Mouse (Mus musculus) forebrain, embryonic 11.5 days (tissue): ENCODE measurements around the gene P2ry6. TPM values are rescaled to one million over a fixed set of nuclear protein-coding genes. Genes with fewer than 3 reads are reported as not detected.

ENCODE experiments used
- ATAC-seq: fragments of 200-750 bp; cut with Nextera tagmentation; replicated peaks from 2 replicates; pipeline ENCODE4 v1.8.0; 2017; ENCODE audit warnings: moderate TSS enrichment; ENCODE audit not compliant: low FRiP score
- DNase-seq: peaks from one replicate; pipeline ENCODE4 v3.0.0-alpha.2; 2017; ENCODE audit warnings: low spot score
- H3K27ac ChIP-seq: fragments of 300-500 bp; sonication (generic); 2 replicates; pipeline ENCODE4 v1.5.1; 2014; ENCODE audit warnings: low read depth, low read length
- H3K27me3 ChIP-seq: fragments of 300-500 bp; sonication (generic); 2 replicates; pipeline ENCODE4 v1.6.1; 2014; ENCODE audit warnings: mild to moderate bottlenecking, low read length, mixed read lengths; ENCODE audit not compliant: control insufficient read depth, insufficient read depth
- H3K36me3 ChIP-seq: fragments of 300-500 bp; sonication (generic); 2 replicates; pipeline ENCODE4 v1.6.1; 2014; ENCODE audit warnings: mild to moderate bottlenecking, low read length, moderate library complexity, mixed read lengths; ENCODE audit not compliant: control insufficient read depth, insufficient read depth
- H3K4me1 ChIP-seq: fragments of 300-500 bp; sonication (generic); replicated peaks from 2 replicates; pipeline ENCODE4 v1.6.1; 2014; ENCODE audit warnings: low read length, mixed read lengths; ENCODE audit not compliant: control insufficient read depth, insufficient read depth
- H3K4me2 ChIP-seq: fragments of 300-500 bp; sonication (generic); 2 replicates; pipeline ENCODE4 v1.6.1; 2014; ENCODE audit warnings: low read depth, mild to moderate bottlenecking, low read length, moderate library complexity, mixed read lengths; ENCODE audit not compliant: severe bottlenecking
- H3K4me3 ChIP-seq: fragments of 300-500 bp; sonication (generic); 2 replicates; pipeline ENCODE4 v1.5.1; 2014; ENCODE audit warnings: low read depth, low read length
- H3K9ac ChIP-seq: fragments of 300-500 bp; sonication (generic); 2 replicates; pipeline ENCODE4 v1.6.1; 2014; ENCODE audit warnings: low read length
- H3K9me3 ChIP-seq: fragments of 300-500 bp; sonication (generic); 2 replicates; pipeline ENCODE4 v1.6.1; 2016; ENCODE audit warnings: low read length, mixed read lengths; ENCODE audit not compliant: control insufficient read depth
- WGBS: fragments of 180-500 bp; shearing (Covaris S2); extraction: QIAGEN DNeasy Blood & Tissue Kit; methylation state at CpG from one replicate; pipeline ENCODE4 v1.1.7; 2014; 5-methylcytosine and 5-hydroxymethylcytosine counted together
- polyA plus RNA-seq: library from polyadenylated mRNA; unstranded; fragments of >200 nt; fragmentation: Nextera tagmentation; extraction: Ambion mirVana; gene quantifications from 2 replicates; pipeline ENCODE4 v1.2.1, GENCODE M21; 2014

Gene P2ry6
- polyA plus RNA-seq, 1 experiment from 2014 or later, result 1.9 TPM

GRCm38 (mm10) chr7:100942789-100943615 is 31.4 kb downstream of the P2ry6 start:
- Histone ChIP-seq H3K4me3 (no peak overlapping the region), H3K27ac (no peak overlapping the region), H3K9me3 (no peaks in the 10 kb centered on the region), H3K9ac (no peak overlapping the region), H3K4me2 (no peak overlapping the region), H3K36me3 (no peaks in the 10 kb centered on the region), H3K27me3 (no peaks in the 10 kb centered on the region), H3K4me1 (no peaks in the 10 kb centered on the region; the same call in 1 of the 2 replicates)
- peak; percentile 84 for DNase-seq
- peak; percentile 49; the same call in 1 of the 2 replicates for ATAC-seq
- 62% methylated on average over 12 of the region's 12 CpGs for WGBS

- Histone ChIP-seq H3K4me1 (no peaks in the 10 kb centered on the region), H3K36me3 (no peaks in the 10 kb centered on the region), H3K9me3 (no peaks in the 10 kb centered on the region), H3K27ac (no peak overlapping the region), H3K9ac (no peak overlapping the region), H3K27me3 (no peaks in the 10 kb centered on the region), H3K4me3 (no peak overlapping the region), H3K4me2 (no peak overlapping the region)
- WGBS, result 32% methylated on average over 5 of the region's 5 CpGs
- no peak for ATAC-seq
- no peak for DNase-seq
Measured at GRCm38 (mm10) chr7:100941169-100941568, 33.3 kb downstream of the P2ry6 start.

DNA sequence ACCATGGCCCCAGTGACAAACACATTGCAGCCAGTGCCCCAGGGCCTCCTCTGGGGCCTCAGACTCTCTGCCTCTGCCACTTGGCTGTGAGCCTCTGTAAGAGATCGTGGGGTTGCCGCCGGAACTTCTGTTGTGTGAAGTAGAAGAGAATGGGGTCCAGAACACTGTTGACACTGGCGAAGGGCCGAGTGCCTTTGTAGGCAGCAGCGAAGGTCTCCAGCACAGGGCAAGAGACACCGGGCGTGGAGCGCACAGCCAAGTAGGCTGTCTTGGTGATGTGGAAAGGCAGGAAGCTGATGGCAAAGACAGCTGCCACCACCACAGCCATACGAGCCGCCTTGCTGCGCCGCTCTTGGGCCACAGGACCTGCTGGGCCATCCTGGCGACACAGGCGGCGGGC is 36.3 kb downstream of the P2ry6 start:
- Histone ChIP-seq H3K36me3 (no peaks in the 10 kb centered on the region), H3K9ac (no peak overlapping the region), H3K27me3 (no peaks in the 10 kb centered on the region), H3K4me3 (no peak overlapping the region), H3K4me1 (no peaks in the 10 kb centered on the region), H3K9me3 (no peaks in the 10 kb centered on the region), H3K4me2 (no peak overlapping the region), H3K27ac (no peak overlapping the region)
- no peak for DNase-seq
- WGBS, result 91% methylated on average over 16 of the region's 16 CpGs
- ATAC-seq, result no peak

- Histone ChIP-seq H3K27me3 (no peaks in the 10 kb centered on the region), H3K27ac (no peak overlapping the region), H3K4me1 (no peaks in the 10 kb centered on the region), H3K4me2 (no peak overlapping the region), H3K9me3 (no peaks in the 10 kb centered on the region), H3K9ac (no peak overlapping the region), H3K36me3 (no peaks in the 10 kb centered on the region), H3K4me3 (no peak overlapping the region)
- WGBS, result 85% methylated on average over 3 of the region's 3 CpGs
- DNase-seq (no peak), ATAC-seq (no peak)
Measured at GRCm38 (mm10) chr7:100937481-100937880, 37.0 kb downstream of the P2ry6 start.

DNA sequence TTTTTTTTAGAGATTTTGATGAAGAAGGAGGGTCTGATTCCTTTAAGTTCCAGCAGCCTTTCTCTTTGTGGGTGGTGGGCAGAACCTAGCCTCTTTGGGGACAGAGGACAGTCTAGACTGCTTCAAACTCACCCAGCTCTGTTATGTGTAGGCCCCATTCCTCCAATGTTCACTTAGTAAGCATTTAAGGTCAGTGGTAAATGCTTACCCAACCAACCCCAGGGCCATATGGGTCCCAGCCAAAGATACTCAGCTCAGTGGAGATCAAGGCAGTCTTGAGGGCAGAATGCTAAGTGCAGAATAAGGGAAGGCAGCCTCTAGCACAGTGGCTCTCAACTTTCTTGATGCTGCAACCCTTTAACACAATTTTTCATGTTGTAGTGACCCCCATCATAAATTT is 40.9 kb downstream of the P2ry6 start:
- H3K9me3 ChIP-seq, result no peaks in the 10 kb centered on the region
- no peak overlapping the region for H3K27ac ChIP-seq
- peaks cover 20% of the 10 kb centered on the region for H3K4me1 ChIP-seq
- no peaks in the 10 kb centered on the region for H3K36me3 ChIP-seq
- ATAC-seq (no peak), DNase-seq (no peak)
- 0 out of 2 replicates have a peak, but pooled peaks cover 2% of the 10 kb centered on the region for H3K27me3 ChIP-seq
- no peak overlapping the region for H3K9ac ChIP-seq
- no peak overlapping the region for H3K4me2 ChIP-seq
- H3K4me3 ChIP-seq, result no peak overlapping the region

DNA sequence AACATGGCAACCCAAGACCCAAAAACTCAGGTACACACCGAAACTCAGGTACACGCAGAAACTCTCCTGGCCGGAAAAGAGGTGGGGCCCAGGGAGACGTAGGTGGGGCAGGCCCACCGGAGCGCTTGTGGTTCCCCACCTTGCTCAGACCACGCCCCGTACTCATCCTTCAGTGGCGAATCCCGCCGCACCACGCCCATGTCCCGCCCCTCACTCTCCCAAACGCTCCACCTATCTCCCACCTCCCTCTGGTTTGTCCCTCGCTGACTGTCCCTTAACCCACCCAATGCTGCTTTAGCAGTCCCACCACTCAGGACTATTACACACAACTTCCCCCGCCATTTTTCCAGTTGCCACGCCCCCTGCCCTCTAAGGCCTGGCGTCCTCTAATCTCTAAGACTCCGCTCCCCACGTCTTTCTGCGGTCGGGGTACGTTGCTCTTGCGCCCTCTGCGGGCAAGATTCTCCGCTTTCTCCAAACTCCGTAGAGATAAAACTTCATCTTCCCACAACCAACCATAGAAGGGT is 41.9 kb downstream of the P2ry6 start:
- ATAC-seq (peak; percentile 87), DNase-seq (peak; percentile 94)
- Histone ChIP-seq H3K27me3 (0 out of 2 replicates have a peak, but pooled peaks cover 2% of the 10 kb centered on the region), H3K36me3 (no peaks in the 10 kb centered on the region), H3K4me3 (peak overlapping the region; percentile 60), H3K9ac (peak overlapping the region; percentile 91; the same call in 1 of the 2 replicates), H3K4me1 (peaks cover 25% of the 10 kb centered on the region), H3K4me2 (peak overlapping the region; percentile 95), H3K27ac (peak overlapping the region; percentile 92), H3K9me3 (no peaks in the 10 kb centered on the region)
- WGBS, result under 1% methylated on average over 27 of the region's 27 CpGs

GRCm38 (mm10) chr7:100931926-100932480 is 42.4 kb downstream of the P2ry6 start, which contains the start of gene Arhgef17:
TSS of gene Arhgef17 (minus strand) at chr7:100932107.
- Histone ChIP-seq H3K27ac (peak within 1 kb of the TSS; percentile 92), H3K9me3 (no peaks in the 10 kb centered on the region), H3K27me3 (0 out of 2 replicates have a peak, but pooled peaks cover 2% of the 10 kb centered on the region), H3K9ac (peak within 1 kb of the TSS; percentile 91), H3K36me3 (no peaks in the 10 kb centered on the region), H3K4me3 (peak within 1 kb of the TSS; percentile 60), H3K4me1 (peaks cover 30% of the 10 kb centered on the region), H3K4me2 (peak within 1 kb of the TSS; percentile 95)
- ATAC-seq, result peak; percentile 79
- WGBS, result 2% methylated on average over 35 of the region's 35 CpGs
- DNase-seq, result peak; percentile 95

- peak overlapping the region; percentile 91 for H3K9ac ChIP-seq
- WGBS, result under 1% methylated on average over 63 of the region's 73 CpGs
- H3K4me2 ChIP-seq, result peak overlapping the region; percentile 95
- DNase-seq (peak; percentile 76), ATAC-seq (peak; percentile 37)
- H3K36me3 ChIP-seq, result no peaks in the 10 kb centered on the region
- H3K9me3 ChIP-seq, result no peaks in the 10 kb centered on the region
- 0 out of 2 replicates have a peak, but pooled peaks cover 2% of the 10 kb centered on the region for H3K27me3 ChIP-seq
- H3K27ac ChIP-seq, result peak overlapping the region; percentile 92
- peaks cover 33% of the 10 kb centered on the region for H3K4me1 ChIP-seq
- H3K4me3 ChIP-seq, result peak overlapping the region; percentile 60
Measured at GRCm38 (mm10) chr7:100931316-100931925, 43.0 kb downstream of the P2ry6 start.
